Mouse (Mus musculus) effector memory CD4-positive, alpha-beta T cell, adult 5 months (primary cell): ENCODE measurements around the gene Cfap99. TPM values are rescaled to one million over a fixed set of nuclear protein-coding genes. Genes with fewer than 3 reads are reported as not detected.

Experiments
- polyA plus RNA-seq: library from polyadenylated mRNA; unstranded; fragments of 100-300 nt; shearing (Covaris generic); gene quantifications from one replicate; pipeline ENCODE4 v1.2.1, GENCODE M21; 2017

The Cfap99 gene
- not detected for polyA plus RNA-seq

GRCm38 (mm10) chr5:34288154-34288716 is at the start of gene Cfap99, which contains the start of gene Zfyve28:
TSS of gene Cfap99 (plus strand) at chr5:34288600.
TSS of gene Zfyve28 (minus strand) at chr5:34288449.

DNA sequence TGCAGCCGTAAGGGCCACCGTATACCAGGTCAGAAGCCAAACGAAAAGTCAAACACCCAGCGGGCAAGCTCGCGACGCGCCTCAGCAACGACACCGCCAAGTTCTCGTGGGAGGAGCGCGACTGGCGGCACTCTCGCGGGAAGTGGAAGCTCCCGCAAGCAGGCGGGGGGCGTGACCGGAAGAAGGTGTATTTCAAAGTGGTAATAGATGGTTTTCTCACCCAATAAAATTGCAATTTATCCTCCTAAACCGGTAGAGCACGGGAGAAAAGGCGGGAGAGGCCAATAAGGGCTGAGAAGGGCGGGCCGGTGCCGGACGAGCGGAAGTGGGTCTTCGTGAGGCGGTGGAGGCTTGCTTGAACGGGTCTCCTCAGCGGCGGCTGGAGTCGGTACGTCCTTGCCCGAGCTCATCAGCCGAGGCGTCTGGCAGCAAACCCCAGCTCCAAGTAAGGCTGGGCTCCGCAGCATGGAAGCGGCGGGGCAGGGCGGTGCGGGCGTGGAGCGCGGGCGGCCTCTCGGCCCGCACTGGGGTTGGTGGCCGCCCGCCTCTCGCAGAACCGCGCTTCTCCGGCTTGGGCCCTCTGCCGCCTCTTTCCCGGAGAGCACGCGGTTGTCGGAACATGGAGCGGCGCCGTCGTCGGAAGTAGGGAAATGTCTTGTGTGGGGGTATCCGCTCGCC is 47.8 kb downstream of the Cfap99 start, which contains the start of gene Rnf4:
Rnf4 (plus strand) TSS at position 193 of the 678 bp plus-strand sequence.

DNA sequence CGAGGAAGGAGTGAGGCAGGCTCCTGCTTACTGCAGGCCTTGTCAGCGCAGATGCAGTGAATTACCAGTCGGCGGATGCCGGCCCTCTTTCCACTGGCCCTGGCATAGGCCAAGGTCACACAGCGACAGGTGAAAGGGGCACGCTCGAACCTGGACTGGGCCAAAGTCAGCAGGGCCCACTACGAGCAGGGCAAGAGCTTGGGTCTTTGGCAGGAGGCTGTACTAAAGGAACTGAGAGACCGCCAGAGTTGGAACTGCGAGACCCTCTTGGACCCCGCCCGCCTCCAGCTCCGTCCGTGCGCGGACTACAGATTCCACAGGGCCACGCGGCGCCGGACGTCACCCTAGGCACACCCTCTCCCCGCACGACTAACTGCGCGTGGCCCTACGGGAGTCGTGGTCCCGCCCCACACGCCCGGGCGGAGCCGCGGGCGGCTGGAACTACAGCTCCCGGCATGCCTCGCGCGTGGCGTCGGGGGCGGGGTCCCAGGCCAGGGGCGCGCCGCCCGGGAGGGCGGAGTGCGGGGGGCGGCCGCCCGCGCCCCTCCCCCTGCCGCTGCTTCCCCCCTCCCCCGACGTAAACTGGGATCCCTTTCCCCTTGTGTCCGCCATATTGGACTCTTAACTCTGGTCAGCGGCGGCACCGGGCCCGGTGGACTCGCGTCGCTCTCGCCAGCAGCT is 81.1 kb downstream of the Cfap99 start, which contains the start of gene Fam193a:
Fam193a (plus strand) TSS at position 593 of the 681 bp plus-strand sequence.

Other genes starting within 250 kb of the Cfap99 start
- gene Poln, start 119.2 kb upstream of the Cfap99 start, polyA plus RNA-seq, result 0.36 TPM
- 80.5 TPM for gene Haus3, start 119.1 kb upstream of the Cfap99 start, polyA plus RNA-seq
- gene Mxd4, start 100.9 kb upstream of the Cfap99 start, polyA plus RNA-seq, result 33.9 TPM
- 3.2 TPM for gene Zfyve28, start 151 bp upstream of the Cfap99 start, polyA plus RNA-seq
- gene Rnf4, start 47.7 kb downstream of the Cfap99 start, polyA plus RNA-seq, result 231 TPM
- 17.3 TPM for gene Fam193a, start 81.3 kb downstream of the Cfap99 start, polyA plus RNA-seq
- gene Tnip2, start 225.4 kb downstream of the Cfap99 start, polyA plus RNA-seq, result 45.7 TPM
- 6.8 TPM for gene Sh3bp2, start 237.2 kb downstream of the Cfap99 start, polyA plus RNA-seq